Mouse (Mus musculus): ENCODE results near the gene Slc6a6. TPM values are rescaled to one million over a fixed set of nuclear protein-coding genes. Genes with fewer than 3 reads are reported as not detected.
A peak's percentile ranks its signal among the peaks of the same experiment; 100 is the strongest.

Gene Slc6a6
- polyA plus RNA-seq, 1 experiment from 2014 or later = 56.6 TPM

GRCm38 (mm10) chr6:91655874-91656433 lies 27.9 kb upstream of the Slc6a6 start:
- Histone ChIP-seq H3K27ac (peak overlapping the region; percentile 57), H3K27me3 (ENCODE audit: insufficient read depth, poor library complexity, severe bottlenecking) (peaks cover 16% of the 10 kb centered on the region), H3K4me3 (no peak overlapping the region), H3K9me3 (no peaks in the 10 kb centered on the region), H3K4me1 (peaks cover 71% of the 10 kb centered on the region), H3K36me3 (no peaks in the 10 kb centered on the region)
- 30% methylated on average over 6 of the region's 6 CpGs for WGBS
- no peak for DNase-seq (ENCODE audit: low spot score)

- no peaks in the 10 kb centered on the region for H3K9me3 ChIP-seq
- H3K27ac ChIP-seq = peak overlapping the region; percentile 59
- H3K27me3 ChIP-seq (ENCODE audit: insufficient read depth, poor library complexity, severe bottlenecking) = 0 out of 2 replicates have a peak, but pooled peaks cover 4% of the 10 kb centered on the region
- peaks cover 57% of the 10 kb centered on the region for H3K4me1 ChIP-seq
- WGBS = 50% methylated on average over 1 of the region's 1 CpGs
- DNase-seq (ENCODE audit: low spot score) = no peak
- H3K36me3 ChIP-seq = no peaks in the 10 kb centered on the region
- H3K4me3 ChIP-seq = no peak overlapping the region
These were observed 25.6 kb upstream of the Slc6a6 start for GRCm38 (mm10) chr6:91658288-91658687.

- DNase-seq (ENCODE audit: low spot score) = no peak
- Histone ChIP-seq H3K36me3 (no peaks in the 10 kb centered on the region), H3K4me3 (no peak overlapping the region), H3K27me3 (ENCODE audit: insufficient read depth, poor library complexity, severe bottlenecking) (0 out of 2 replicates have a peak, but pooled peaks cover 4% of the 10 kb centered on the region), H3K27ac (peak overlapping the region; percentile 69), H3K4me1 (peaks cover 51% of the 10 kb centered on the region), H3K9me3 (no peaks in the 10 kb centered on the region)
- 65% methylated on average over 2 of the region's 2 CpGs for WGBS
These were observed 23.9 kb upstream of the Slc6a6 start for GRCm38 (mm10) chr6:91659841-91660509.

GRCm38 (mm10) chr6:91662301-91662700 lies 21.6 kb upstream of the Slc6a6 start:
- H3K4me3 ChIP-seq = no peak overlapping the region
- WGBS = 78% methylated on average over 6 of the region's 6 CpGs
- H3K9me3 ChIP-seq = no peaks in the 10 kb centered on the region
- H3K27me3 ChIP-seq (ENCODE audit: insufficient read depth, poor library complexity, severe bottlenecking) = 0 out of 2 replicates have a peak, but pooled peaks cover 4% of the 10 kb centered on the region
- no peak for DNase-seq (ENCODE audit: low spot score)
- no peaks in the 10 kb centered on the region for H3K36me3 ChIP-seq
- H3K27ac ChIP-seq = no peak overlapping the region
- peaks cover 36% of the 10 kb centered on the region for H3K4me1 ChIP-seq

- no peak for DNase-seq (ENCODE audit: low spot score)
- Histone ChIP-seq H3K4me3 (no peak overlapping the region), H3K4me1 (peaks cover 35% of the 10 kb centered on the region), H3K36me3 (no peaks in the 10 kb centered on the region), H3K27ac (no peak overlapping the region), H3K9me3 (no peaks in the 10 kb centered on the region), H3K27me3 (ENCODE audit: insufficient read depth, poor library complexity, severe bottlenecking) (peaks cover 11% of the 10 kb centered on the region; the same call in 1 of the 2 replicates)
- WGBS = 76% methylated on average over 6 of the region's 6 CpGs
These were observed 20.2 kb upstream of the Slc6a6 start for GRCm38 (mm10) chr6:91663616-91664015.

GRCm38 (mm10) chr6:91665267-91665666 lies 18.6 kb upstream of the Slc6a6 start:
- H3K4me3 ChIP-seq = no peak overlapping the region
- no peak overlapping the region for H3K27ac ChIP-seq
- H3K9me3 ChIP-seq = no peaks in the 10 kb centered on the region
- WGBS = 84% methylated on average over 6 of the region's 6 CpGs
- peaks cover 7% of the 10 kb centered on the region; the same call in 1 of the 2 replicates for H3K27me3 ChIP-seq (ENCODE audit: insufficient read depth, poor library complexity, severe bottlenecking)
- H3K36me3 ChIP-seq = no peaks in the 10 kb centered on the region
- DNase-seq (ENCODE audit: low spot score) = no peak
- peaks cover 23% of the 10 kb centered on the region for H3K4me1 ChIP-seq

- no peaks in the 10 kb centered on the region for H3K9me3 ChIP-seq
- 92% methylated on average over 3 of the region's 3 CpGs for WGBS
- no peaks in the 10 kb centered on the region for H3K36me3 ChIP-seq
- no peak for DNase-seq (ENCODE audit: low spot score)
- H3K4me3 ChIP-seq = no peak overlapping the region
- peaks cover 7% of the 10 kb centered on the region; the same call in 1 of the 2 replicates for H3K27me3 ChIP-seq (ENCODE audit: insufficient read depth, poor library complexity, severe bottlenecking)
- H3K27ac ChIP-seq = no peak overlapping the region
- H3K4me1 ChIP-seq = peaks cover 20% of the 10 kb centered on the region; the same call in 1 of the 2 replicates
These were observed 17.7 kb upstream of the Slc6a6 start for GRCm38 (mm10) chr6:91665990-91666700.

GRCm38 (mm10) chr6:91667141-91667540 lies 16.7 kb upstream of the Slc6a6 start:
- WGBS = 82% methylated on average over 4 of the region's 4 CpGs
- peaks cover 20% of the 10 kb centered on the region; the same call in 1 of the 2 replicates for H3K4me1 ChIP-seq

GRCm38 (mm10) chr6:91668276-91668675 lies 15.6 kb upstream of the Slc6a6 start:
- no peak overlapping the region for H3K27ac ChIP-seq
- no peak for DNase-seq (ENCODE audit: low spot score)
- H3K4me3 ChIP-seq = no peak overlapping the region
- peaks cover 7% of the 10 kb centered on the region; the same call in 1 of the 2 replicates for H3K27me3 ChIP-seq (ENCODE audit: insufficient read depth, poor library complexity, severe bottlenecking)
- H3K9me3 ChIP-seq = no peaks in the 10 kb centered on the region
- whole genome bisulfite sequencing = 64% methylated on average over 5 of the region's 5 CpGs
- H3K36me3 ChIP-seq = no peaks in the 10 kb centered on the region
- H3K4me1 ChIP-seq = peaks cover 26% of the 10 kb centered on the region

More at GRCm38 (mm10) chr6:91667141-91667540, 16.7 kb upstream of the Slc6a6 start:
- no peak overlapping the region for H3K27ac ChIP-seq
- peaks cover 7% of the 10 kb centered on the region; the same call in 1 of the 2 replicates for H3K27me3 ChIP-seq (ENCODE audit: insufficient read depth, poor library complexity, severe bottlenecking)
- H3K36me3 ChIP-seq = no peaks in the 10 kb centered on the region
- H3K4me3 ChIP-seq = no peak overlapping the region
- DNase-seq (ENCODE audit: low spot score) = no peak
- H3K9me3 ChIP-seq = no peaks in the 10 kb centered on the region

- H3K4me3 ChIP-seq = no peak overlapping the region
- no peaks in the 10 kb centered on the region for H3K36me3 ChIP-seq
- H3K9me3 ChIP-seq = no peaks in the 10 kb centered on the region
- no peak overlapping the region for H3K27ac ChIP-seq
- no peak for DNase-seq (ENCODE audit: low spot score)
- peaks cover 7% of the 10 kb centered on the region; the same call in 1 of the 2 replicates for H3K27me3 ChIP-seq (ENCODE audit: insufficient read depth, poor library complexity, severe bottlenecking)
- H3K4me1 ChIP-seq = peaks cover 34% of the 10 kb centered on the region
- 60% methylated on average over 4 of the region's 4 CpGs for WGBS
These were observed 14.6 kb upstream of the Slc6a6 start for GRCm38 (mm10) chr6:91669270-91669669.

GRCm38 (mm10) chr6:91670224-91670623 lies 13.6 kb upstream of the Slc6a6 start:
- no peak for DNase-seq (ENCODE audit: low spot score)
- Histone ChIP-seq H3K4me3 (no peak overlapping the region), H3K27me3 (ENCODE audit: insufficient read depth, poor library complexity, severe bottlenecking) (peaks cover 7% of the 10 kb centered on the region; the same call in 1 of the 2 replicates), H3K27ac (no peak overlapping the region), H3K36me3 (no peaks in the 10 kb centered on the region), H3K4me1 (peaks cover 40% of the 10 kb centered on the region), H3K9me3 (no peaks in the 10 kb centered on the region)
- WGBS = 71% methylated on average over 6 of the region's 6 CpGs

- Histone ChIP-seq H3K36me3 (no peaks in the 10 kb centered on the region), H3K27me3 (ENCODE audit: insufficient read depth, poor library complexity, severe bottlenecking) (peaks cover 6% of the 10 kb centered on the region), H3K27ac (peak overlapping the region; percentile 75), H3K4me1 (peaks cover 43% of the 10 kb centered on the region), H3K9me3 (no peaks in the 10 kb centered on the region), H3K4me3 (no peak overlapping the region)
- no peak for DNase-seq (ENCODE audit: low spot score)
- 22% methylated on average over 5 of the region's 5 CpGs for WGBS
These were observed 9.0 kb upstream of the Slc6a6 start for GRCm38 (mm10) chr6:91674757-91675350.
